Mouse (Mus musculus): ENCODE measurements at regions not wholly inside any gene's neighbourhood (a gene's known extent, or its start where the extent isn't known, plus 50 kb on each side); places are given as distances from the start of the nearest gene placed in this dataset.
A peak's percentile ranks its signal among the peaks of the same experiment; 100 is the strongest.

GRCm38 (mm10) chr3:157842872-157843271 lies 82.0 kb downstream of the Cth start:
- DNase-seq (ENCODE audit: low spot score in 2 of 2) = no peak

- no peak for DNase-seq (ENCODE audit: low spot score in 2 of 2)
Measured at GRCm38 (mm10) chr3:157841164-157841719, 83.6 kb downstream of the Cth start.

GRCm38 (mm10) chr3:157804307-157804706 lies 120.6 kb downstream of the Cth start:
- DNase-seq (ENCODE audit: low spot score in 2 of 2) = no peak

GRCm38 (mm10) chr3:157803356-157803755 lies 121.5 kb downstream of the Cth start:
- no peak for DNase-seq (ENCODE audit: low spot score in 2 of 2)

GRCm38 (mm10) chr3:157787559-157788256 lies 137.2 kb downstream of the Cth start:
- DNase-seq (ENCODE audit: low spot score in 2 of 2) = no peak

GRCm38 (mm10) chr3:157781071-157781470 lies 143.8 kb downstream of the Cth start:
- no peak for DNase-seq (ENCODE audit: low spot score in 2 of 2)

- DNase-seq (ENCODE audit: low spot score in 2 of 2) = no peak
Measured at GRCm38 (mm10) chr3:157777779-157778178, 147.1 kb downstream of the Cth start.

- DNase-seq (ENCODE audit: low spot score in 2 of 2) = no peak
Measured at GRCm38 (mm10) chr3:157763487-157764199, 161.2 kb downstream of the Cth start.

- no peak for DNase-seq (ENCODE audit: low spot score in 2 of 2)
Measured at GRCm38 (mm10) chr3:157759856-157760255, 165.0 kb downstream of the Cth start.

GRCm38 (mm10) chr3:157754826-157755225 lies 170.1 kb downstream of the Cth start:
- no peak for DNase-seq (ENCODE audit: low spot score in 2 of 2)

- DNase-seq (ENCODE audit: low spot score in 2 of 2) = no peak
Measured at GRCm38 (mm10) chr3:157750266-157750665, 174.6 kb downstream of the Cth start.

- no peak for DNase-seq (ENCODE audit: low spot score in 2 of 2)
Measured at GRCm38 (mm10) chr3:157748395-157749037, 176.4 kb downstream of the Cth start.

GRCm38 (mm10) chr3:157743000-157743399 lies 176.3 kb downstream of the Ptger3 start:
- no peak for DNase-seq (ENCODE audit: low spot score in 2 of 2)

GRCm38 (mm10) chr3:157739628-157740294 lies 173.1 kb downstream of the Ptger3 start:
- DNase-seq (ENCODE audit: low spot score in 2 of 2) = no peak

GRCm38 (mm10) chr3:157732136-157732940 lies 165.6 kb downstream of the Ptger3 start:
- DNase-seq (ENCODE audit: low spot score in 2 of 2) = no peak

- no peak for DNase-seq (ENCODE audit: low spot score in 2 of 2)
Measured at GRCm38 (mm10) chr3:157729711-157730367, 163.1 kb downstream of the Ptger3 start.

- no peak for DNase-seq (ENCODE audit: low spot score in 2 of 2)
Measured at GRCm38 (mm10) chr3:157724542-157724941, 157.8 kb downstream of the Ptger3 start.

GRCm38 (mm10) chr3:157723184-157723583 lies 156.5 kb downstream of the Ptger3 start:
- DNase-seq (ENCODE audit: low spot score in 2 of 2) = no peak

- DNase-seq (ENCODE audit: low spot score in 2 of 2) = peak; percentile 40 to 81
Measured at GRCm38 (mm10) chr3:157717313-157717921, 150.7 kb downstream of the Ptger3 start.

- DNase-seq (ENCODE audit: low spot score in 2 of 2) = no peak
Measured at GRCm38 (mm10) chr3:157714023-157714422, 147.3 kb downstream of the Ptger3 start.

Data from spleen, postnatal 4 days (tissue).